Mouse (Mus musculus): ENCODE data around the gene Dscaml1. TPM values are rescaled to one million over a fixed set of nuclear protein-coding genes. Genes with fewer than 3 reads are reported as not detected.

Gene Dscaml1
- total RNA-seq (2021) = not detected
- long read RNA-seq, experiment 1 = 0 reads
- long read RNA-seq, experiment 2 = 0 reads

DNA sequence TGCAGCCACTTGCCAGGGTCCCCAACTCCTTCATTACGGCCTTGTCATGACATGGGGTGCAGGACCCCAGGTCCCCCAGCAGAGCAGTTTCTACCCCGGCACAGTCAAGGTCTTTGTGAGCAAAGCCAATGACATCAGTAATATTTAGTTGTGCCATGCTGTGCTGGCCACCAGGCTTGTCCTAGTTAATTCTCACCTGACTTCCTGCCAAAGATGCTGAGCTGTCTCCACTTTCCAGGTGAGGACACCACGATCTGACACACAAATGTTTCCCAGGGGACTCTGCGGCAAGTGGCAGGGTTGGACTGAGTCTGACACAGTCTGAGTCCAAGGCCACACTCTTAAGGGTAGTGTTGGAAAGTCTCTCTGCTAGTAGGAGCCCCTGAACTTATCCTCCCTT is at the start of gene Dscaml1:
Dscaml1 (plus strand) TSS at position 173 of the 400 bp plus-strand sequence.
- intact Hi-C loops (cut with DNase I) = no loop called here
- no peak for DNase-seq

- intact Hi-C loops (cut with DNase I) = no loop called here
- DNase-seq = no peak
Measured at GRCm38 (mm10) chr9:45376883-45377282, 49.5 kb upstream of the Dscaml1 start.

- intact Hi-C loops (cut with DNase I) = no loop called here
- DNase-seq = no peak
Measured at GRCm38 (mm10) chr9:45380411-45381251, 45.8 kb upstream of the Dscaml1 start.

DNA sequence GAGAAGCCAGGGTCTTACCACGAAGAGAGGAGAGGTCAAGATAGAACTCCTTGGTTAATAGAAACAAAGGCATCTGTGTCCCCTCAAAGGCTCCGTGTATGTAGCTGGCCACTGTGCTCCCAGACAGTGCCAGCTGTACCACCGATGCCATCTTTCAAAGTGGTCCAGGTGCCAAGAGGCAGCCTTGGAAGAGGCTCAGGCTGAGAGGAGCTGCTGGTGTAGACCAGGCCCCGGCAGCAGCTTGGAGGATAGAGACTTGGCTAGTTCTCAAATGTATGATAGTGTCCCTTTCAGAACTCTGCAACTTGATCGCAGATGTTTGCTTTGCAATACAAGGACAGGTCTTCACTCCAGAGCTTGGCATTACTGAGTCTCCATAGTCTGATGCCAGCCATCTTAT is 44.1 kb upstream of the Dscaml1 start:
- intact Hi-C loops (cut with DNase I) = no loop called here
- no peak for DNase-seq

GRCm38 (mm10) chr9:45382834-45383233 is 43.6 kb upstream of the Dscaml1 start:
- intact Hi-C loops (cut with DNase I) = no loop called here
- DNase-seq = no peak

DNA sequence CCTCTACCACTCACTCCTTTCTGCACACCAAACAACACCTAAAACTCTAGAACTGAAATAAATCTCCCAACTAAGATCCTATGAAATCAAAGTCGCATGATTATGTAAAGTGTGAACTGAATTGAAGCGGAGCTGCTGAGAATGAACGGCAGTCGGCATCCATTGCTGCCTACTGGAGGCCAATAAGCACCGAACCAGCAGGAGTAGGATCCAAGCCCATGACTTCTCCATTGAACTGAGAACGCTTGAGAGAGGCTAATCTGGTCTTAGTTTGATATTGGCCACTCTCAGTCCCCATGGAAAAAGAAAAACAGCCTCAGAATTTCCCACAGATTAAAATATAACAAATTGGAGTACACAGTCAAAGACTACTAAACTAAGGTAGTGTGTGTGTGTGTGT is 42.5 kb upstream of the Dscaml1 start:
- intact Hi-C loops (cut with DNase I) = no loop called here
- DNase-seq = no peak

DNA sequence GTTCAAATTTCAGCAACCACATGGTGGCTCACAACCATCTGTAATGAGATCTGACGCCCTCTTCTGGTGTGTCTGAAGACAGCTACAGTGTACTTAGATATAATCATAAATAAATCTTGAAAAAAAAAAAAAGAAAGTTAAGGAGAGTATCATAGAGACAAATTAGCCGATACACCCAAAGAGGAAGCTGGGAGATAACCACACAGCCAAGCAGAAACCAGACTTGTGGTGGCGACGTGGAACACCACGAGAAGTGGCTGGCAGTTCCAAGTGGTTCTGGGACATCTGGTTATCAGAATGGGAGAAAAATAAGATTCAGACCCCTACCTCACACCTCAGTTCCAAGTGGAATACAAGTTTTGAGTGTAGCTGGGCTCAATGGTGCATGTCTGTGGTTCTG is 39.7 kb upstream of the Dscaml1 start:
- no peak for DNase-seq
- intact Hi-C loops (cut with DNase I) = no loop called here

- intact Hi-C loops (cut with DNase I) = loop anchor here (1.0 kb wide), 3 partner anchors 43 to 167 kb away; no protein-coding TSS in a partner anchor
- DNase-seq = peak; percentile 88 to 93
Measured at GRCm38 (mm10) chr9:45388385-45388994, 37.9 kb upstream of the Dscaml1 start.

- intact Hi-C loops (cut with DNase I) = no loop called here
- no peak for DNase-seq
Measured at GRCm38 (mm10) chr9:45389596-45389995, 36.8 kb upstream of the Dscaml1 start.

DNA sequence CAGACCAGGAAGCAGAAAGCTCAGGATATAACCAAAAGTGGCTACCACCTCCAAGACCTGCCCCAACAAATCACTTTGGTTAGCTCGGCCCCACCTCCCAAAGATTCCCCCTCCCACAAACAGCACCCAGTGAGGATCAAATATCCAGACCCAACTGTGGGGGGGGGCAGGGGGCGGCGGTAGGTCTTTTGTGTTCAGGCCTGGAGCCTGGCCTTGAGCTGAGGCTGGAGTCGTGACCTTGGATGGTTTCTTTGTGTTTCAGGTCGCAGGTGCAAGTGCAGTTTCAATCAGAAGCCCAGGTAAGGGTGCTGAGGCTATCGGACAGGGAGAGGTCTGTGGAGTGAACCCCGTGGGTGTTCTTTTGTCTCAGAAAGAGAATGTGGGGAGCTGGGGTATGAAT is 35.1 kb upstream of the Dscaml1 start:
- intact Hi-C loops (cut with DNase I) = no loop called here
- DNase-seq = no peak

GRCm38 (mm10) chr9:45395218-45395617 is 31.2 kb upstream of the Dscaml1 start:
- no peak for DNase-seq
- intact Hi-C loops (cut with DNase I) = no loop called here

DNA sequence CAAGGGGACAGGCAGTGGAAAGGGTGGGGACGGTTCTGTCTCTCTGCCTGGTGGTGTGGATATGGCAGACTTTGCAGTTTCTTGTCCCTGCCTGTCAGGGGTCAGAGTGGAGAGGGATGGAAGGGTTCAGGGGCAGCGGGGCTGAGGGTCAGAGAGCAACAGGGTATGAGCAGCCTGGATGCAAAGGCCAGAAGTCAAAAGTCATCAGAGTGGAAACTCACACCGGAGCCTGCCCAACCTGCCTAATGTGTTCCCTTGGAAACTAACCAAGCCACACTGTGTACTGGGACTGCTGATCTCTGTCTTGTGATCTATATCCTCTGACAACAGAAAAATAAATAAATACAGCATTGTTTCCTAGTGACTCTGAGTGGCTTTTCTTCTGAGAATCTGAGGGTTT is 30.6 kb upstream of the Dscaml1 start:
- no peak for DNase-seq
- intact Hi-C loops (cut with DNase I) = no loop called here

DNA sequence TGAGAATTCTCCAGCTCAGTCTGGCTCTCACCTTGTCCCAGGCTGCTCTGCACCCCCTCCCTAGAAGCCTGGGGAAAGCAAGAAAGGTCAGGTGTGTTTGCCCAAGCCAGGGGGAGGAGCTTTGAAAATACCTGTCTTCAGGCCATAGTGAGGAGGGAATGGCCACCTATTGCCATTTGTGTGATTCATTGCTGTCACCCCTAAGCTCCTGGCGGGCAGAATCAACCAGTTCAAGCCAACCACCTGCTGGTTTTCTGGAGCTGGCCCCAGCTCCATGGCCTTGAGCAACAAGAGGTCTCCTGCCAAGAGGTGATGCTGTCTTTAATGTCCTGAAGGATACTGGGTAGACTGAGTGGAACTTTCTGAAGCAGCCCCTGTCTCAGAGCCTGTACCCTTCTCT is 28.1 kb upstream of the Dscaml1 start:
- DNase-seq = no peak
- intact Hi-C loops (cut with DNase I) = no loop called here

DNA sequence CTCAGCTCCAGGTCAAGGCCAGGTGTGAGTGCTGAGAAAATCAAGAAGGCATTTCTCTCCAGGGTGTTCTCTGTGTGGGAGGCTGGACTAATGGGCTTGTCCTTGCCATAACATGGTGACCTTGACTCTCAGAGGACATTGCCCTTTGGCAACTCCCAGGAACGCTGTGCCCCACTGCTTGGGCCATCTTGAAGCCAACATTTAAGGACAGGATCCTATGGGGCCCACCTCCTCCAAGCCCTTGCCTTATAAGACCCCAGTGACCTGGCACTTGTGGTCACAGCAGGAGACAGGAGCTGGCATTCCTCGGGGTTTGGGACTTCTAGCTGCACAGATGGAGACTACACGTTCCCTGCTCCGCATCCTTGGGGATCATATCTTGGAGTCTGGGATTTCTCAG is 27.0 kb upstream of the Dscaml1 start, which contains the start of gene Fxyd2:
Fxyd2 (plus strand) TSS at position 236 of the 400 bp plus-strand sequence.
- DNase-seq = no peak
- intact Hi-C loops (cut with DNase I) = no loop called here

DNA sequence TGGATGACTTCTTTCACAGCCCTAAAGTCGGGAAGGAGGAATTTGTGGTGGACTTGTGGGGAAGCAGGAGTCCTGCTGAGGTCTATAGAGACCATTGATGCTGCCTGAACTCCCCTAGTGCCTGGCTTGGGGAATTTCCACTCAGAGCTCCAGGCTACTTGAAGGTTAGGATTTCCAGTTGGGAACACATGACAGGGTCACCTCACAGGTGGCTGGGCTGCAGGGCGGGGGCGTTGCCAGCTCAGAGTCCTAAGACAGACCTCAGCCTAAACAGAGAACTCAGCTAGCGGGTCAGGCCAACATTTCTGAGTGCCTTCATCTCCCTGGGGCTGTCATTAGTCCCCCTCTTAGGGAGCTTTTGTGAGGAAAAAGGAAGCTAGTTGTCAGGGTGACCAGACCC is 24.6 kb upstream of the Dscaml1 start:
- DNase-seq = no peak
- intact Hi-C loops (cut with DNase I) = no loop called here

DNA sequence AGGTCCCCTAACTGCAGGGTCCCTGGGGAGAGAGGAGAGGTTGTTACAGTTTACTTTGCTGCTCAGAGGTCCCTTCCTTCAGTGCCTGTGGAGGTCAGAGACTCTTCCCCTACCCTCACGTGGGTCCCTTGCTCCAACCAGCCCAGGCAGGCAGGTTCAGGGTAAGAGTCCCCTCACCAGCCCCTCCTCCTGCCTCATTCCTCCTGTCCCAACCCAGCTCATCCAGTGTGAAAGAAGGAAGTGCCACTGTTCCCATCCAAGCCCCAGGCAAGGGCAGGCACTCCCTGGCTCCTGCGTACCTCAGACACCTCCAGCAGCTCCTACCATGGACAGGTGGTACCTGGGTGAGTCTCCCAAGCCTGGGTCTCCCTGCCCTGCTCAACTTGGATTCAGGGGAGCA is 23.5 kb upstream of the Dscaml1 start:
- DNase-seq = no peak
- intact Hi-C loops (cut with DNase I) = no loop called here

DNA sequence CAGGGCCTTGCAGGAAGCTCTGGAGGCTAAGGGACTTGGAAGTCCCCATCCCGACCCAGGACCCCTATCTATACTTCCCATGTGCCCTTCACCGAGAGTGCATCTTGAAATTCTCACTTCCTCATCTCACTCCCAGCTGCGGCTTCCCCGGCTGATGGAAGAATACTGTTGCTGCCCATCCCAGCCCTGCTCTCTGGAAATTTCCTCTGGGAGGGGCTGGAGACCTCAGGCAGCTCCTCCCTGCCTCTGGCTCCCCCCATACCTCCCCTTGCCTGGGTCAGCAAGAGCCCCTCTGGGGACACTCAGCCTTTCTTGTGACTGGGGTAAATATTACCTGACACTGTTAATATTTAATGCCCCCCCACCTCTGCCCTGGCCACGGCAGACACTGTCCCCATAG is 20.7 kb upstream of the Dscaml1 start:
- intact Hi-C loops (cut with DNase I) = no loop called here
- no peak for DNase-seq

DNA sequence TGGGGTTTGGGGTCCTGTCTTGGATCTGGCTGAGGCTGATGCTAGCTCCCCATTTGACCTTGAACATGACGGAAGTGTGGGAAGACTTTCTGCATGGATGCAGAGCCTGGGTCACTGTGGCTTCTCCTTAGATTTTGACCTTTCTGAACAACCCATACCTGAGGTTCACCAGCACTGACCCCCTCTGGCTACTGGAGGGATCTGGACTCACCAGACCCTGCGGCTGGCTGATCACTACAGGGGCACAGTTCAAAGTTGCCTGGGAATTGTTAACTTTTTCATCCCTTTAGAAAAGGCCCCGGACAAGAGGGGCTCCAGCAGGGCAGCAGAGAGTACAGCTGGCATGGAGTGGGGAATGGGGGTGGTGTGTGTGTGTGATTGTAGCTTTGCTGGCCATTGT is 19.6 kb upstream of the Dscaml1 start:
- intact Hi-C loops (cut with DNase I) = no loop called here
- DNase-seq = no peak

- peak; percentile 80 to 86 for DNase-seq
- intact Hi-C loops (cut with DNase I) = loop anchor here (1.0 kb wide), 1 partner anchor 108 kb away; no protein-coding TSS in a partner anchor
Measured at GRCm38 (mm10) chr9:45407706-45408675, 18.4 kb upstream of the Dscaml1 start.

DNA sequence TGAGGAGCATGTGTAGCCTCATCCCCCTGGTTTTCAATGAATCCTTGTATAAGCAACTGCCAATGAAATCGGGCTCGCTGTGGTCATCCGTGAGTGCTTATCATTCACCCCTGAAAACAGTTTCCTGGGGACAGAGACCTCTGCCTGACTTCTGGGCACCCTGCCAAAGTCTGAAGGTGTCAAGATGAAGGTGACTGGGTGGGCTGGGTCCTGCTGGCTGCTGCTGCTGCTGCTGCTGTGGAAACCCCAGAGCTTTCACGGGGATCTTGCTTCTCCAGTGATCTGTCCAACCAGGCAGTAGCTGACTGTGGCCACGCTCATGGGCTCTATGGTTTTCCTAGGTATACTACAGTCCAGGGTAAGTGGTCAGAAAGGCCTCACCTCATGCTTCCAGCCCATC is 16.2 kb upstream of the Dscaml1 start:
- intact Hi-C loops (cut with DNase I) = loop anchor here (10.0 kb wide), 1 partner anchor 465 kb away; no protein-coding TSS in a partner anchor
- no peak for DNase-seq

DNA sequence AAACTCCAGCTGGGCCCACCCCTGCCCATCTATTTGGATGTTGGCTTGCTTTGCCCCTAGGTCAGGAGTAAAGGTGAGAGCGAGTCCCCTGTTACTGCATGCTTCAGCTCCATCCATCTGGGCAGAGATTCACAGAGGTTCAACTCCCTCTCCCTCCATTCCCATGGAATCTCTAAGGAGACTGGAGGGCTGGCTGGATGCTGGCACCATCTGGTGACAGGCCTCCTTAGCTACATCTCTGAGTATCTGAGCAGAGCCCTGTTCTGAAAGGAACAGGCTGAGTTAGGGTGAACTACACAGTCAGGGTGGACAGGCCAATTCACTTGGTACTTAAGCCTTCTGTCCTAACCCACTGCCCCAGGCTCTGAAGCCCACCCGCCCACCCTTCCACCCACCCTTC is 15.8 kb upstream of the Dscaml1 start:
- DNase-seq = no peak
- intact Hi-C loops (cut with DNase I) = loop anchor here (10.0 kb wide), 1 partner anchor 464 kb away; no protein-coding TSS in a partner anchor
